Mouse (Mus musculus) midbrain, postnatal 0 days (tissue): Measurements from ENCODE around the gene Tex35. TPM values are rescaled to one million over a fixed set of nuclear protein-coding genes. Genes with fewer than 3 reads are reported as not detected.

ENCODE experiments used
- ATAC-seq: fragments of 200-750 bp; cut with Nextera tagmentation; 2 replicates; pipeline ENCODE4 v1.8.0; 2017; ENCODE audit warnings: moderate number of reproducible peaks, mild to moderate bottlenecking, moderate TSS enrichment, moderate library complexity; ENCODE audit not compliant: low FRiP score
- DNase-seq: peaks from one replicate; pipeline ENCODE4 v3.0.0-alpha.2; 2015; ENCODE audit warnings: low spot score
- H3K27ac ChIP-seq: fragments of 300-500 bp; sonication (generic); 2 replicates; pipeline ENCODE4 v1.5.1; 2014; ENCODE audit warnings: low read depth, mild to moderate bottlenecking, low read length, mixed read lengths
- H3K27me3 ChIP-seq: fragments of 300-500 bp; sonication (generic); 2 replicates; pipeline ENCODE4 v1.6.1; 2014; ENCODE audit warnings: low read length, control low read depth, mixed read lengths; ENCODE audit not compliant: insufficient read depth
- H3K36me3 ChIP-seq: fragments of 300-500 bp; sonication (generic); 2 replicates; pipeline ENCODE4 v1.6.1; 2014; ENCODE audit warnings: low read length, control low read depth, mixed read lengths; ENCODE audit not compliant: insufficient read depth
- H3K4me1 ChIP-seq: fragments of 300-500 bp; sonication (generic); 2 replicates; pipeline ENCODE4 v1.6.1; 2014; ENCODE audit warnings: mild to moderate bottlenecking, control low read depth, antibody characterized with exemption, low read length, mixed read lengths; ENCODE audit not compliant: insufficient read depth
- H3K4me2 ChIP-seq: fragments of 300-500 bp; sonication (generic); 2 replicates; pipeline ENCODE4 v1.6.1; 2014; ENCODE audit warnings: low read depth, mild to moderate bottlenecking, low read length, mixed read lengths; ENCODE audit not compliant: poor library complexity, severe bottlenecking
- H3K4me3 ChIP-seq: fragments of 300-500 bp; sonication (generic); 2 replicates; pipeline ENCODE4 v1.5.1; 2014; ENCODE audit warnings: low read depth, mild to moderate bottlenecking, low read length, moderate library complexity
- H3K9ac ChIP-seq: fragments of 300-500 bp; sonication (generic); replicated peaks from 2 replicates; pipeline ENCODE4 v1.6.1; 2014; ENCODE audit warnings: mild to moderate bottlenecking, low read length, moderate library complexity, mixed read lengths; ENCODE audit not compliant: poor library complexity, severe bottlenecking
- H3K9me3 ChIP-seq: fragments of 300-500 bp; sonication (generic); 2 replicates; pipeline ENCODE4 v1.6.1; 2016; ENCODE audit warnings: low read length, control low read depth
- CTCF ChIP-seq: IDR thresholded peaks from 2 replicates; pipeline ENCODE4 v1.5.1; 2016; ENCODE audit warnings: antibody characterized with exemption, mild to moderate bottlenecking
- WGBS: fragments of 180-500 bp; shearing (Covaris S2); extraction: QIAGEN DNeasy Blood & Tissue Kit; methylation state at CpG from one replicate; pipeline ENCODE4 v1.1.7; 2014; 5-methylcytosine and 5-hydroxymethylcytosine counted together
- polyA plus RNA-seq: library from polyadenylated mRNA; unstranded; fragments of >200 nt; fragmentation: Nextera tagmentation; extraction: Ambion mirVana; gene quantifications from 2 replicates; pipeline ENCODE4 v1.2.1, GENCODE M21; 2015
- total RNA-seq: library from RNA; depleted of rRNA; stranded (reverse); fragments of >200 nt; gene quantifications from 2 replicates; pipeline ENCODE4 v1.2.3, GENCODE M21; 2014

Gene Tex35
- total and polyA plus RNA-seq, 2 experiments from 2014 or later = not detected

- H3K9ac ChIP-seq = no peak overlapping the region
- no peak for DNase-seq
- H3K4me1 ChIP-seq = 0 out of 2 replicates have a peak, but pooled peaks cover 5% of the 10 kb centered on the region
- H3K9me3 ChIP-seq = no peaks in the 10 kb centered on the region
- no peak overlapping the region for H3K4me3 ChIP-seq
- no peaks in the 10 kb centered on the region for H3K27me3 ChIP-seq
- H3K36me3 ChIP-seq = no peaks in the 10 kb centered on the region
- no peak overlapping the region for H3K4me2 ChIP-seq
- H3K27ac ChIP-seq = no peak overlapping the region
- no peak for ATAC-seq
- TF ChIP-seq CTCF = no peak
- WGBS = 94% methylated on average over 10 of the region's 10 CpGs
Observed at GRCm38 (mm10) chr1:157061800-157062444, 46.6 kb downstream of the Tex35 start.

- Histone ChIP-seq H3K27me3 (no peaks in the 10 kb centered on the region), H3K9me3 (no peaks in the 10 kb centered on the region), H3K4me3 (no peak overlapping the region), H3K4me2 (no peak overlapping the region), H3K4me1 (0 out of 2 replicates have a peak, but pooled peaks cover 2% of the 10 kb centered on the region), H3K27ac (no peak overlapping the region), H3K9ac (no peak overlapping the region; the same call in 1 of the 2 replicates), H3K36me3 (no peaks in the 10 kb centered on the region)
- ATAC-seq (no peak), DNase-seq (no peak)
- WGBS = 82% methylated on average over 3 of the region's 3 CpGs
- TF ChIP-seq CTCF = no peak
Observed at GRCm38 (mm10) chr1:157061170-157061569, 47.3 kb downstream of the Tex35 start.

- Histone ChIP-seq H3K27ac (no peak overlapping the region), H3K9me3 (no peaks in the 10 kb centered on the region), H3K27me3 (no peaks in the 10 kb centered on the region), H3K4me3 (no peak overlapping the region), H3K4me1 (no peaks in the 10 kb centered on the region), H3K9ac (no peak overlapping the region; the same call in 1 of the 2 replicates), H3K36me3 (no peaks in the 10 kb centered on the region), H3K4me2 (no peak overlapping the region)
- 73% methylated on average over 12 of the region's 12 CpGs for WGBS
- ATAC-seq (no peak), DNase-seq (no peak)
- TF ChIP-seq CTCF = no peak
Observed at GRCm38 (mm10) chr1:157060441-157061135, 47.9 kb downstream of the Tex35 start.

- H3K27me3 ChIP-seq = no peaks in the 10 kb centered on the region
- H3K4me3 ChIP-seq = no peak overlapping the region
- H3K9ac ChIP-seq = 0 out of 2 replicates have a peak overlapping the region, but pooled peaks have one; percentile 2
- H3K36me3 ChIP-seq = no peaks in the 10 kb centered on the region
- ATAC-seq (no peak), DNase-seq (no peak)
- no peak for TF ChIP-seq CTCF
- H3K27ac ChIP-seq = peak overlapping the region; percentile 82
- H3K9me3 ChIP-seq = no peaks in the 10 kb centered on the region
- H3K4me1 ChIP-seq = peaks cover 4% of the 10 kb centered on the region; the same call in 1 of the 2 replicates
- H3K4me2 ChIP-seq = no peak overlapping the region; the same call in 1 of the 2 replicates
- 35% methylated on average over 6 of the region's 6 CpGs for WGBS
Observed at GRCm38 (mm10) chr1:157055901-157056300, 52.6 kb downstream of the Tex35 start.

GRCm38 (mm10) chr1:157055288-157055831 lies 53.1 kb downstream of the Tex35 start:
- Histone ChIP-seq H3K9me3 (no peaks in the 10 kb centered on the region), H3K4me1 (peaks cover 4% of the 10 kb centered on the region; the same call in 1 of the 2 replicates), H3K27ac (peak overlapping the region; percentile 82), H3K9ac (no peak overlapping the region; the same call in 1 of the 2 replicates), H3K4me2 (no peak overlapping the region), H3K36me3 (no peaks in the 10 kb centered on the region), H3K27me3 (no peaks in the 10 kb centered on the region), H3K4me3 (no peak overlapping the region)
- ATAC-seq (peak; percentile 85), DNase-seq (peak; percentile 63)
- WGBS = 9% methylated on average over 11 of the region's 11 CpGs
- no peak for TF ChIP-seq CTCF
